Mouse (Mus musculus): ENCODE data around the gene Ntn3.

The Ntn3 gene

DNA sequence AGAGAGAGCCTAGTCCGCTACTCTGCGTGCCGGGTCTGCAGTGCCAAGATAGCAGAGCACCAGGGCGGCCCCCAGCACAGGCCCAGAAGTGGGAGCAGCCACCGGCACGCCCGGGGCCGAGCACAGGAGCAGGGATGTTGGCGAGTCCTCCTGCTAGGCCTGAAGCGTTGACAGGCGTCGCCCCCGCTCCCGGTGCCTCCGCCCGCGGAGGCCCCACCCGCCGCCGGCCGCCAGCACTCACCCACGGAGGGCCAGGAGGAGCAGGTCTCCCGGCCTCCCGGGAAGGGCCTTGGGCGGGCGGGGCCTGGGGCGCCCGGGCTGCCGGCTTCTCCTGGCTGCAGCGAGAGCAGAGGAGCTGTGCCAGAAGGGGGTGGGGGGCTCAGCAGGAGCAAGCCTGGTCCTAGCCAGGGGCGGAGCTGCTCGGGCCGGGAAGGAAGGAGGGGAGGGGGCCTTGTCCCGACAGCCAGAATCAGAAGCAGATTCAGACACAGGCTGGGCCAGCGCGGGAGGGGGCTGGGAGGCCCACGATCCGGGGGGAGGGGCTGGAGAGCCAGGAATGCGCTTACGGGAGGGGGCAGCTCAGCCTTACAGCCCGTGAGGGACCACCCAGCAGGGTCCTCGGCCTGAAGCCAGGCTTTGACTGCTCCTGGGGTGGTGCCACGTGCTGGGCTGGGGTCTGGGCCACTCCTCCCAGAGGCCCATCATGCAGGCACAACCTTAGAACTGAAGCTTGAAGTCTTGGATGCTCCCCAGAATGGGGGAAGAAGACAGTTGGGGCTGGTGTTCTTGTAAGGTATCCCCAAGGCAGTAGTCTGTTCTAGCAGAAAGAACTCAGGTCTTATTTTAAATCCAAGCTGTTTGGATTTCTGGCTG, at the start of gene Ntn3:
Gene Ntn3 (minus strand): TSS at position 489 of the 873 bp plus-strand sequence.
- DNase-seq = peak; percentile 45

DNA sequence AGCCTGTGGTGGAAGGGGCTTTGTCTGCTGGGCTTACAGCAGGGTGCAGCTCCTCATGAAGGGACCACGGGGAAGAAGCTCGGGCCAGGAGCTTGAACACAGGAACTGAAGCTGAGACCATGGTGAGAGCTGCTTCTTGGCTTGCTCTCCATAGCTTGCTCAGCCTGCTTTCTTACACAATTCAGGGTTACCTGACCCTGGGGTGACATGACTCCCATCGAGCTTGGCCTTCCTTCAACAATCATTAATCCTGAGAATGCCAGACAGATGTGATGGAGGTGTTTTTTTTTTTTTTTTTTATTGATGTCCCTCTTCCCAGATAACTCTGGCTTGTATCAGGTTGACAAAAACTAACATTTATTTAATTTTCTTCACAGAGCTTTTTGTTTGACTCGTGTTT, 49.6 kb upstream of the Ntn3 start:
- no peak for DNase-seq

DNA sequence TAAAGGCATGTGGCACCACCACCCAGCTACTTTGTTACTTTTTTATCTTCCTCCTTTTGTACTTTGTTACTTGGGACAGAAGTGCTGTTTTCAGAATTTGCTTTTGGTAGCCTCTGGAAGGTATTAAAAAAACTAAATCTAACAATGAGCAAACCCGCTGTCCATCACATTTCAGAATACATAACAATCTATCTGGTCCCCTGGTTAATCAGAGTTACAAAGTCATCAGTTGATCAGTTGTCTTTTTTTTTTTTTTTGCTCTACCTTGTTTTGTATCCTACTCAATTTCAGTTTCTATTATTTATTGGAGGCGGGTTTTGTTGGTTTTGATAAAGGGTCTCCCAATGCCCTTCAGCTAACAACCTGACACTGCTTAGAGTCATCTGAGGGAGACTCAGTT, 43.0 kb upstream of the Ntn3 start:
- no peak for DNase-seq

DNA sequence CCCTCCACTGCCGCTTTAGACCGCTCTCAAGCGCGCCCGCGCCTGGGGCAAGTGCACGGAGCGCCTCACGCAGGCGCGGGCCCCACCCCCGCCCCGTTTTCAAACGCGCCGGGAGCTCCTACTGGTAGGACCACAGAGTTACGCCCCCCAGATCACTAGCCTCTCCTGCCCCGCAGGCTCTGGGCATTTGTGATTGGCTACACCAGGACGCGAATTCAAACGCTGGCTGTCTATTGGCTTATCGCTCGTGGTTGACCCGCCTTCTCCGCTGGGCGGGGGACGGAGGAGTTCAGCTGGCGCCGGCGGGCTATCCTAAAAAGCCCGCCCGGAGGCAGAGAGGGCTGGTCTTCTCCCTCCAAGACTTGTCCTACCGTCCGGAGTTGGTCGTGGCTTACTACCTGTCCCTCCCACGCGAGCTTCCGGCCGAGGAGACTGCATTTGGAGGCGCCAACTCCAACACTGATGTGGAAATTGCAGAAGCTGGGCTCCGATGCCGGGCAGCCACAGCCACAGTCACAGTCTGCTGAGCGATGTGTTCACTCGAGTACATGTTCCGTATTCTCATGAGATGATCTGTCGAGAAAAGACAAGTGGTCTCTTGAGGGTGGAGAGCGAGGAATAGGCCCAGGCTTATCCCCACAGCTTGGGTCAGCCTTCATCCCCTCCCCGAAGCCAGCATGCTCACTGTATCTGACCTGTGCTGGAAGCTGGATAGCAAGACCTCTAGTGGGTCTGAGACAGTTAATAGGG, 42.2 kb upstream of the Ntn3 start, which contains the start of gene Ccnf:
Gene Ccnf (minus strand): TSS at position 165 of the 750 bp plus-strand sequence.
- peak; percentile 93 for DNase-seq

DNA sequence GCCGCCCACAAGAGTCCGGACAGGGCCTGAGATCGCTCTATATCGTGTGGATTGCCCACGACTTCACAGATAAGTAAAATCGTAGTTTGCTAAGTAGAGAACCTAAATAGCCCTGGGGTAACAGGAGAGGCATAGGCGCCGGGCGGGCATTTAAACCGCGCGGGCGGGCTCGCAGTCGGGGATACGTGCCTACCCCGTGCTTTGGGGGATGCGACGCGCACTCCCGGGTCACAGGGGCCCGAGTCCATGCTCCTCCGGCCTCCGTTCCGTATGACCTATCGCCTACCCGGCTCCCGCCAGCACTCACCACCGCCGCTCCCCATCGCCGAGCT, 41.6 kb upstream of the Ntn3 start:
- no peak for DNase-seq

DNA sequence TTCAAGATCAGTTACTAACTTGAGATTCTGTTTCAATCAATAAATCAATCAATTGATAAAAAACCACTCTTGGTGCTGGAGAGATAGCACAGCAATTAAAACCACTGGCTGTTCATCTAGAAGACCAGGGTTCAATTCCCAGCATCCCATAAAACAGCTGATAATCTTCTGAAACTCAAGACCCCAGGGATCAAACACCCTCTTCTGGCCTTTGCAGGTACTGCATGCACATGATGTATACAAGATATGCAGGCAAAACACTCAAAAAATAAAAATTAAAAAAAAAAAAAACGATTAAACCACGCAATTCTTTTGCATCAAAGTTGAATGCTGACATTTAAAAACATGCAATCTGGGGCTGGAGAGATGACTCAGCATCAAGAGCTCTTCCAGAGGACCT, 39.3 kb upstream of the Ntn3 start:
- peak; percentile 66 for DNase-seq

DNA sequence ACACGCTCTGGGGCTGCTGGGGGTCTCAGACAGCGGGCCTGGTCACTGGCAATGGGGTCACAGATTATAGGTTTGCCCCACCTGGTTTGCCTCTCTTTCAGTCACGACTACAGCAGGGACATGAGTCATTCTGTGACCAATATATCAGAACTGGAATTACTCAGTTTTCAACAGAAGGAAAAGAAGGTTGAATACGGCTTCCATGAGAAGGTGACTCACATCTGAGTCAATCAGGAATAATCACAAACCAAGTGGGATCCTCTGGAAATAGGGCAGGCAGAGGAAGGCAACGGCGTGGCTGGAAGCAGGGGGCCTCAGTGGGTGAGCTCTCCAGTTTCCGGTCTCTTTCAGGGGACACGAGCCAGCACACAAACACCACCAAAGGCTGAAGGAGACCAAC, 34.7 kb upstream of the Ntn3 start:
- DNase-seq = no peak

DNA sequence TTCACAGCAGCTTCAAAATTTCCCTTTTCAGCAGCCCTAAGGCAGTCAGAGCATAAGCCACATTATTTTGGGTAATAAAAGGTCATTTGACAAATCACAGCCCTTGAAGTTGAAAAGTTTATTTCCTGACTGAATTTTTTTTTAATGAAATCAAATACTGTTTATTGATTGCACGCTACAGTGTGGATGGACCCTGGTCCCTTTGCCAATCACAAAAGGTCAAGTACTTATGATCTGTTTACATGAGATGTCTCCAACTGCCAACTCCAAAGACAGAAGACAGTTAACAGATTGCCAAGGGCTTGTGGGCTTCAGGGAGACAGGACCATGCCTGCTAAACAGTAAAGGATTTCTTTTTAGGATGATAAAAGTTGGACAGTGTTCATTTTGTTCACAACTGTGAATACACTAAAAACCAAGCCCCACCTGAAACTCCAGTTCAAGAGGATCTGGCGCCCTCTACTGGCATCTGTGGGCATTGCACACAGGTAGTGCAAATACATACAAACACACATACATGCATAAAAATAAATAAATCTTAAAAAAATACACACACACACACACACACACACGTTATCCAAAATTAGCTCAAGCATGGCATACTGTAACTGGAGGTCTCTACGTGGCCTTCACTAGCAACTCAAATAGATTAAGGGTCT, 34.1 kb upstream of the Ntn3 start:
- DNase-seq = peak; percentile 83

DNA sequence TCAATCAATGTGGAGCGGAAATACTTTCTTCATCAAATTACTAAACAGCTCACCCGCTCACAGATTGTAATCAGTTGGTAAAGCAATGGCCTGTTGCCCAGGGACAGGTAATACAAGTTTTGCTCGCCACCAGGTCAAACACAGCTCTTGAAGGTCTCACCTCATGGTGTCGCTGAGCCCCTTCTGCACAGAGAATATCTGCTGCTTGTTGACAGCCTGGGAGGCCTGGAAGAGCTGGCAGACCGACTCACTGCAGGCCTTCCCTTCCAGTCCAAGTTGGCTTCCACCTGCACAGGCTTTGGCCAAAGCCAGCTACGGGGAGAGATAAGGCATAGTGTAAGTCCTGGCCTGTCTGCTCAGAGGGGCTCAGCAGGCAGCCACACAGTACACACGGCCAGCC, 27.6 kb upstream of the Ntn3 start:
- DNase-seq = no peak

DNA sequence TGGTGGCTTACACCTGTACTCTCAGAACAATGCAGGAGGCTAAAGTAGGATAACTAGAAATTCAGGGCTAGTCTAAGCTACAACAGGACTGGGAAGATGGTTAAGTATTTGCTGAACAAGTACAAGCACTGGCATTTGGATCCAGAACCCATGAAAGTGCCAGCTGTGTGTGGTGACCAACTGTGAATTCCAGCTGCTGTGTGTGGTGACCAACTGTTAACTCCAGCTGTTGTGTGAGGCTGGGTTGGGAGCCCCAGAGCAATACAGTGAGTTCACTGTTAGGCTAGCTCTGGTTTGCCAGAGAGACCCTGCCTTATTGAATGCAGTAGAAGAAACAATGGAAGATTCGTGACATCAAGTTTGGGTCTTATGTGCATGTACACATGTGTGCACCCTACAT, 27.1 kb upstream of the Ntn3 start:
- no peak for DNase-seq

DNA sequence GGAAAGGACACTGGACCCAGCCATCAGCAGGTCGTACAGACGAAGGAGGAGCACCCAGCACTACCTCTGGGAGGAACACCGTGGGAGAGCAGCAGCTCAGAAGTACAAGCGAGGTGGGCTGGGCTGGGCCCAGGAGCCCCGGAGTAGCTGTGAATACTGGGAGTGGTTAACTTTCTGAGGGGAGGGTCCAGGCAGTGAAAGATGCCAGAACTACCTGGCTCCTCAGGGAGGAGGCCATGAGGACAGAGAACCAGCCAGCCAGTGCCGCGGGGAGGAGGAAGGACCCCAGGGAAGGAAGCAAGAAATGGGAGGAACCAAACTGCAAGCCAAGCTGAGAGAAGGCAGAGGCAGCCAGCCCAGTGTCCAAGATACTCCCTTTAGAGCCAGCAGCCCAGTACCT, 18.6 kb upstream of the Ntn3 start:
- no peak for DNase-seq

DNA sequence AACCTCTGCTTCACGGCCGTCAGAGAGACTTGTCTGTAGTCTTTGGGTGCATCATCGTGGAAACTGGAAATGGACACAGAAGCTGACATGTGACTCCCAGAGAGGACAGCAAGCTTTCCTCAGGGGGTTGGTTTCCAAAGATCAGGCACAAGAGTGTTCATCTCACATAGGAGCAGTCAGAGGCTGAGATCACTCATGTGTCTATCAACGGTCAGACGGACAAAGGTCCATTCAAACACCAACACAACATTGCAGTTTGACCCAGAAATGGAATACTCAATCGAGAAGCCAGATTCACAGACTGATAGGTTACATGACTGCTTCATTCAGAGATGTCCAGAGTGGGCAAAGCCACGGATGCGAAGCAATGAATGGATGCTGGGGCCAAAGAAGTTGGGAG, 17.4 kb upstream of the Ntn3 start:
- no peak for DNase-seq

DNA sequence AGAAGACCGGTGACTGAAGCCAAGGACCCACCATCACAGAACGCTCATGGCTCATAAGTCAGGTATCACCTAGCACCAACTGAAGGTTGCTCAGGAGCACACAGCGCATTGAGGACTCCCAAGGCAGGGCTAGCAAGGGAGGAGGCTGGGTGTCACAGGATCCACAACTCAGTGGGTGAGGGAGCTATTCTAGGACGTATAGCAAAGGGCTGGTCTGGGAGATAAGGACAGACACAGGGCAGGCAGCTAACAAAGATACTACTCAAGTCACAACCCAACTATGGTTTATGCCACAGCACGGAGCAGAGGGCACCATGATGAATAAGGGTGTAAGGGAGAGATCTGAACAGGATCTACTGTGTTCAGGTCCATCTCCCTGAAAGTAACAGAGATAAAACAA, 16.5 kb upstream of the Ntn3 start:
- DNase-seq = no peak

DNA sequence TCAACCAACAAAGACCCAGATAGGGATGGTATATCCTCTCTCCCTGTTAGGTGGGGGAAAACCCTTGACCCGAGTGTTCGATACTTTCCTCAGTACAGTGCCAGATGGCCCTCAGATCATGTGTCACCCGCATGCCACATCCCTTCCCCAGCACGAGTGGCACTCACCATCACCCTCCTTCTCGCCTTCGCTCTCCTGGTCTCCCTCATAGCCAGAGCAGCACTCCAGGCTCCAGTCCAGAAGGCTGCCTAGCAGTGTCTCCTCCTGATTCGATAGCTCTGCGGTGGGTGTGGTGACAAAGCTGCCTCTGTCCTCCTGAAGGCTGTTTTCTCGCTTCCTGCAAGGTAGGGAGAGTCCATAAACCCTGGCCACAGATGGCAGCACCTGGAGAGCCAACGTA, 15.4 kb upstream of the Ntn3 start:
- DNase-seq = no peak

DNA sequence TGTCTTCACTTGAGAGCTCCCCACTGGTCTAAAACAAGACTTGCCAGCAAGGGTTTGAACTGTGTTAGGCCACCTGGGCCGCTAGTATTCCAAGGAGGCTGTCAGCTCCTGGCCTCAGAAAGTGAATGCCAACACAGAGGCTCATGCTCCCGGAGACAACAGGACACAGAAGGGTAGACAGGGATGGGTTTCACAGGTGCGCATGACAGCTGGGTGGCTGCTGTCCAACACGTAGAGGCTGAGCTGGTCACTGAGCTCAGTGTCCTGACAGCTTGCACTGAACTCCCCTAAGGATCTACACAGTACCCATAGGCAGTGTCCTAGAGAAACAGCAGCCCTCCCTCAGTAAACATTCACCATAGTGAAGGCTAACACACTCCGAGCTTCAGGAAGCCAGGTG, 14.2 kb upstream of the Ntn3 start:
- no peak for DNase-seq

DNA sequence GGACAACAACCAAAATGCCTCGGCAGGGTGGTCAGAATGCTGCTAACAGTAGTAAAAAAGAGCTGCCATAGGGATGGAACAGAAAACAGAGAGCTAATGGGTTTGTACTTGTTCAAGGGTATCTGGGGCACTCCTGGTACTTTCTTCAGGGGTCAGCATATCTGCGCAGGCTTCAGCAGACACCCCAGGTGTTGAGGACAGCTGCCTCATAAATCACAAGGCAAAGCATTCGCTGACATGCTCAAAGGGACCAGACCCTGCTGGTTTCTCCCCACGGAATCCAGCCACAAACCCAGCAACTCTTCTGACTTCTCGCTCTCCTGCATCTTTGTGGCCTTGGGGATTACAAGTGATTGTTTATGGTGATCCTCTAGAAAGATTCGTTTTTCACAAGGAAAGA, 13.3 kb upstream of the Ntn3 start:
- DNase-seq = no peak

DNA sequence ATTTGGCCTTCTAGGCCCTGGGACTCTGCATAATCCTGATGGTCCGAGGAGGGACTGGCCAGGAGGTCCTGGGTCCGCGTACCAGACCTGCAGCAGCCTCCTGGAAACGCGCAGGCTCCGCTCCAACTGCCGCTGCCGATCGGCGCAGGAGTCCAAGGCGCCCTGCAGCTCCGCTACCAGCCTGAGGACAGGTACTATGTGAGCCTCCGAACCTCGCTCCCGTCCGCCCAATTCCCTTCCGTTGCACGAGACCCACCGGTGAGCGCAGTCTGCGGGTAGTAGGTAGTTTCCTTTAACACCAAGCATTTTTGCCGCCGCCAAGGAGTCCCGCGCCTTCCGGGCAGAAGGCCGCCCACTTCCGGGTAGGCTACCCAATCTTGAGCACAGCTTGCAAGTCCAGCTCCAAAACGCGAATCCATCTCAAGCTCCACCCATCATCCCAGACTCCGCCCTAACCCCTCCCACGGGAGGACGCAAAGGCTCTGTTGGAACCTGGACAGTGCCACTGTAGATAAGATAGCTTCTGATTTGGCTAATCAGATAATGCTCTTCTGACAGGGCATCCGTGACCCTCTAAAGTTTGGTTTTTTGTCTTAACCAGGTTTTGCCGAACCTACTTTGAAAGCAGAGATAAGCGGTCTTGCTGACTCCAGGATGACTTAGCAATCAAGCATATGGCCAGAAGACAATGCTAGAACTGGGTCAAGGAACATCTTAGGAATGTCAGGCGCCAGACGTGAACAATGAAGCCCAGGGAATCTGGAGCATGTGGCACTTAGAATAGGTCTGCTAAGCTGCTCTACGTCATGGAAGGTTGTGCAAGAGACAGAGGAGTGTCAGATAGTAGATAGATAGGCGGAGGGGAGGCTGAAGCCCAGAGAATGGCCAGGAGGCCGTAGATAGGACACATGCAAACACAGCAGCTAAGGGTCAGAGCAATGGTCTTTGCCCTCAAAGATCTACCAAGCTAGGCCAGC, 11.4 kb upstream of the Ntn3 start, which contains the start of gene Tedc2:
Gene Tedc2 (minus strand): TSS at position 417 of the 977 bp plus-strand sequence.
- DNase-seq = peak; percentile 89

DNA sequence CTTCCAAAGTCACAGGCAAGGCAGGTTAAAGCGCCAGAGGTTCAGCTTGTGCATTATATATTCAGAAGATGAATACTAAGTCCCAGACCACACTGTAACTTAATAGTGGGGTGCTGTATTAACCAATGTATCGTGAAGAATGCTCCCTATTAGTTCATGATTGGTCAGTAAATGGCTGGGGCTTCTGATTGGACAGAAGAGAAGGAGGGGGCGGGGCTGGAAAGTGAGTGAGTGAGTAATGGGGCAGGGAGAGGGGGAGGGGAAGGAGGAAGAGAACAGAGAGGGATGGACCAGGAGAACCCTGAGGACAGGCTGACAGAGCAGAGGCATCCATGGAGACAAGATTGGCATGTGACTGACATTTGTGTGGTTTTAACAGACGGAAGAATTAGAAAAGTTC, 7.5 kb upstream of the Ntn3 start:
- DNase-seq = no peak

DNA sequence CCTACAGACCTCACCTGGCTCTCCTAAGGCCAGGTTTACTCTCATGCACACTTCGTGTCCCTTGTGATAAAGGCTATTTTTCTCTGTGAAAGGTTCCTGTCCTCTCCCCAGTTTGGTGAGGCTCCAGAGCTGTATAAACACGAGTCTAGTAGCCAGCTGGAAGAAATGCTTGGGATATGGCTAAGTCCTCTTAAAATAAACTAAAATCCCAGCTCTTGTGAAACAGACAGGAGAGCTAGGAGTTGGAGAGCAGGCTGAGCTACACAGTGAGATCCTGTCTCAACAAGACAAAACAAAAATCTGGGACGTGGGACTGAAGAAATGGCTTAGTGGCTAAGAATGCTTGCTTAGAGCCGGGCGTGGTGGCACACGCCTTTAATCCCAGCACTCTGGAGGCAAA, 3.9 kb upstream of the Ntn3 start:
- DNase-seq = no peak

DNA sequence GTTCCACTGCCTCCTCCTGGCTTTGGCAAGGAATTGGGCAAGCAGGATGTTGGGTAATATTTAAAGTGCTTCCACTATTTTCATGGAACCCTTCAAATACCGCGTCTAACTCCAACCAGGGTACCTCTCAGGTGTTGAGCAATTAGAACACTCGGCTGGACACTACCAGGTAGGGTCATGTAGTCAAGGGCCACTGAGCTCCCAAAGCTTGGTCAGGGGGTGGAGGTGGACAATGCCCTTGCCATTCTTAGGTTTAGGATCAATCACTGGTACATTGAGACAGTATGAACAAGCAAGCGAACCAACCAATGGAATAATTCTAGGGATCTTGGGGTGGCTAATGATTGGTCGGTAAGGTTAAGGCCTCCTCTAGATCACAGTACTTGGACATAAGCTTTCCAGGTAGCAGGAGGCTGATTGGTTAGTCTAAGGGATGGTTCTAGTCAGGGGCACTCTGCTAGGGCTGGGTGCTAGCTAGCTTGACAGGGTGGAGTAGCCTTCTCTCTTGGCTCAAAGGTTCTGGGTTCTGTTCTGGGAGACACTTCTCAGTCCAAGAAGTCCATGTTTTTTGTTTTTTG, 3.2 kb upstream of the Ntn3 start:
- no peak for DNase-seq

DNA sequence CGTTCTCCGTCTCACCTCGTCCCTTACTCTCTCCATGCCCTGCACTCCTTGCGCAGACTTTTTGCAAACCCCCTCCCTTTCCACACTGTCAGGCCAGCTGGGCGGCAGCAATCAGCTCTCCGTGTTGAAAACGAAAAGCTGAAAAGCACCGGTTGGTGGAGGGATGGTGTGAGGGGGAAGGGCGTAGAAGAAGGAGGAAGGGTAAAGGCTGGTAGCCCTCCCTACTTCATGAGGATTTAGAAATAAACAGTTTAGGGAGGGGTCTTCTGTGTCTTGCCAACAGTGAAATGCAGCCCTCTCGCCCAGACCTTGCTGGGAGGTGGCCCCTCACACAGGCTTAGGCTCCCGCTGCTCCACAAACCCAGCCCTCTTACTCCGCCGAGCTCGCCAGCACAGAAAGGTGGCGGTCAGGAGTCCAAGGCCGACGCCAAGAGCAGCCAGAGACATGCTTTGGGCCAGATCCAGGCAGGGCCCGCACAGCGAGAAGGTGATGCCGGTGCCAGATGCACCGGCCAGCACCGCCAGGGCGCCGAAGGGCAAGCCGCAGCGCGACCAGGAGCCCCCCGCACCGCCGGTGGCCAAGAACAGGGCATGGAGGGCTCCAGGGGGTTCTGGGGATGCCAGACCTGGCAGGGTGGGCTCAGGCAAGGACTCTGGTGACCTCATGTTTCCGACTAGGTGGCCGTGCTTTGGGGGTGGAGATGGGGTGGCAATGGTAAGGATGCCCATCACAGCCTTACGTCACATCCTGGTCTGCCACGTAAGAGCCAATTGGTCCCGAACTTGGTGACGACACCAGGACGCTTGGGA, 2.5 kb upstream of the Ntn3 start:
- peak; percentile 24 for DNase-seq

All from thymus, postnatal 4 days (tissue).